Mouse (Mus musculus): ENCODE measurements around the gene Mast2. TPM values are rescaled to one million over a fixed set of nuclear protein-coding genes. Genes with fewer than 3 reads are reported as not detected.

Mast2 gene
- total RNA-seq, 2 experiments from 2014 or later: 10.5 to 28.7 TPM

GRCm38 (mm10) chr4:116412993-116413392 is 51.0 kb downstream of the Mast2 start:
- no peak for ATAC-seq (ENCODE audit: poor library complexity, severe bottlenecking)

GRCm38 (mm10) chr4:116411401-116411800 is 52.6 kb downstream of the Mast2 start:
- no peak for ATAC-seq (ENCODE audit: poor library complexity, severe bottlenecking)

- no peak for ATAC-seq (ENCODE audit: poor library complexity, severe bottlenecking)
These were observed 57.3 kb downstream of the Mast2 start for GRCm38 (mm10) chr4:116406668-116407067.

GRCm38 (mm10) chr4:116405955-116406351 is 58.0 kb downstream of the Mast2 start:
- ATAC-seq (ENCODE audit: poor library complexity, severe bottlenecking): no peak

GRCm38 (mm10) chr4:116405276-116405954 is 58.6 kb downstream of the Mast2 start:
- no peak for ATAC-seq (ENCODE audit: poor library complexity, severe bottlenecking)

- no peak for ATAC-seq (ENCODE audit: poor library complexity, severe bottlenecking)
These were observed 60.1 kb downstream of the Mast2 start for GRCm38 (mm10) chr4:116403884-116404283.

- ATAC-seq (ENCODE audit: poor library complexity, severe bottlenecking): no peak
These were observed 61.3 kb downstream of the Mast2 start for GRCm38 (mm10) chr4:116402708-116403107.

GRCm38 (mm10) chr4:116398051-116398450 is 65.9 kb downstream of the Mast2 start:
- ATAC-seq (ENCODE audit: poor library complexity, severe bottlenecking): no peak

- no peak for ATAC-seq (ENCODE audit: poor library complexity, severe bottlenecking)
These were observed 85.9 kb downstream of the Mast2 start for GRCm38 (mm10) chr4:116377973-116378667.

GRCm38 (mm10) chr4:116371676-116372075 is 92.3 kb downstream of the Mast2 start:
- no peak for ATAC-seq (ENCODE audit: poor library complexity, severe bottlenecking)

- no peak for ATAC-seq (ENCODE audit: poor library complexity, severe bottlenecking)
These were observed 105.9 kb downstream of the Mast2 start for GRCm38 (mm10) chr4:116358099-116358498.

- ATAC-seq (ENCODE audit: poor library complexity, severe bottlenecking): no peak
These were observed 111.1 kb downstream of the Mast2 start for GRCm38 (mm10) chr4:116352919-116353318.

GRCm38 (mm10) chr4:116352496-116352895 is 111.5 kb downstream of the Mast2 start:
- ATAC-seq (ENCODE audit: poor library complexity, severe bottlenecking): no peak

- no peak for ATAC-seq (ENCODE audit: poor library complexity, severe bottlenecking)
These were observed 121.9 kb downstream of the Mast2 start for GRCm38 (mm10) chr4:116342119-116342518.

GRCm38 (mm10) chr4:116336294-116336693 is 127.7 kb downstream of the Mast2 start:
- ATAC-seq (ENCODE audit: poor library complexity, severe bottlenecking): no peak

- ATAC-seq (ENCODE audit: poor library complexity, severe bottlenecking): no peak
These were observed 134.7 kb downstream of the Mast2 start for GRCm38 (mm10) chr4:116329256-116329655.

GRCm38 (mm10) chr4:116322127-116322526 is 141.9 kb downstream of the Mast2 start:
- ATAC-seq (ENCODE audit: poor library complexity, severe bottlenecking): no peak

GRCm38 (mm10) chr4:116317575-116317974 is 146.4 kb downstream of the Mast2 start:
- ATAC-seq (ENCODE audit: poor library complexity, severe bottlenecking): no peak

GRCm38 (mm10) chr4:116304551-116304950 is 159.4 kb downstream of the Mast2 start:
- no peak for ATAC-seq (ENCODE audit: poor library complexity, severe bottlenecking)

- ATAC-seq (ENCODE audit: poor library complexity, severe bottlenecking): no peak
These were observed 163.1 kb downstream of the Mast2 start for GRCm38 (mm10) chr4:116300878-116301355.

GRCm38 (mm10) chr4:116293296-116293695 is 170.7 kb downstream of the Mast2 start:
- no peak for ATAC-seq (ENCODE audit: poor library complexity, severe bottlenecking)

- ATAC-seq (ENCODE audit: poor library complexity, severe bottlenecking): no peak
These were observed 172.4 kb downstream of the Mast2 start for GRCm38 (mm10) chr4:116291561-116291960.

Data from megakaryocyte, adult 5-6 weeks (primary cell).